Mouse (Mus musculus) cerebellum, adult 2 months (tissue): ENCODE measurements around the gene Parn.
"Not testable (repeated sequence)": the region's sequence is repeated elsewhere in the genome, so short reads cannot be mapped to it uniquely, and the experiment has no call there.

ENCODE experiments used
- CTCF ChIP-seq: fragments of 200-500 bp; IDR thresholded peaks from 2 replicates; pipeline ENCODE4 v1.5.1; 2011; ENCODE audit warnings: low read depth, mild to moderate bottlenecking, control low read depth, low read length, moderate library complexity, borderline replicate concordance; ENCODE audit not compliant: insufficient read depth
- POLR2A ChIP-seq: fragments of 200-500 bp; IDR thresholded peaks from 2 replicates; pipeline ENCODE4 v1.6.1; 2011; ENCODE audit warnings: low read length, control low read depth, borderline replicate concordance; ENCODE audit not compliant: insufficient read depth

GRCm38 (mm10) chr16:13670896-13671295 lies 2.9 kb upstream of the Parn start:
- TF ChIP-seq POLR2A, CTCF: not testable (repeated sequence)
